Mouse (Mus musculus): ENCODE data around the gene Gm11020. TPM values are rescaled to one million over a fixed set of nuclear protein-coding genes. Genes with fewer than 3 reads are reported as not detected.

Gene Gm11020
- total and polyA plus RNA-seq, 3 experiments: not detected

DNA sequence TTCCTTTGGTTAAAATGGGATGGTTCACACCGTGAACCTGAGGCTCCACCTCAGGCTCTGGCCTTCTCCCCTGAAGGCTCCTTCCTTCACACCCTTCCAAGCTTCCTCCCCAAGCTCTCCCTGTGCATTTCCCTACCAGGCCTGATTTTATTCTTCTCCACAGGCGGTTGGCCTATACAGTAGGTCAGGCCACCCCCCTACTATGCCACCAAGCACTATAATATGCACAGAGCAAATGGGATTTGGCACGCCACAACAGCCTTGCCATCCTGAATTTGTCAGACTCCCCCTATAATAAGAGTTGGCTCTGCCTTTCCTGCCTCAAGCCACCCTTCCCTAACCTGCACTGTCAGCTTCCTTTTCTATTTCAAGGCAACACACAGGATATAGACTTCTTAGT is 37.3 kb downstream of the Gm11020 start:
- no peak for TF ChIP-seq UBTF (IDR thresholded peaks at IDR 0.05; ENCODE audit: borderline replicate concordance, insufficient read depth, low read depth, low read length)
- TF ChIP-seq JUND (IDR thresholded peaks at IDR 0.05; ENCODE audit: low read depth, low read length): no peak
- no peak for TF ChIP-seq ZNF384 (IDR thresholded peaks at IDR 0.05; ENCODE audit: low read depth, low read length)
- TF ChIP-seq TBP (IDR thresholded peaks at IDR 0.05; ENCODE audit: low read depth, low read length): no peak
- no peak for TF ChIP-seq MXI1 (IDR thresholded peaks at IDR 0.05; ENCODE audit: low read depth, low read length)
- no peak overlapping the region for H3K4me3 ChIP-seq (ENCODE audit: control insufficient read depth in 1 of 2, insufficient read depth in 1 of 2, low read depth in 2 of 2, low read length in 2 of 2)
- no peaks in the 10 kb centered on the region for H3K27me3 ChIP-seq (ENCODE audit: control insufficient read depth in 1 of 2, insufficient read depth in 2 of 2, low read length in 2 of 2)

DNA sequence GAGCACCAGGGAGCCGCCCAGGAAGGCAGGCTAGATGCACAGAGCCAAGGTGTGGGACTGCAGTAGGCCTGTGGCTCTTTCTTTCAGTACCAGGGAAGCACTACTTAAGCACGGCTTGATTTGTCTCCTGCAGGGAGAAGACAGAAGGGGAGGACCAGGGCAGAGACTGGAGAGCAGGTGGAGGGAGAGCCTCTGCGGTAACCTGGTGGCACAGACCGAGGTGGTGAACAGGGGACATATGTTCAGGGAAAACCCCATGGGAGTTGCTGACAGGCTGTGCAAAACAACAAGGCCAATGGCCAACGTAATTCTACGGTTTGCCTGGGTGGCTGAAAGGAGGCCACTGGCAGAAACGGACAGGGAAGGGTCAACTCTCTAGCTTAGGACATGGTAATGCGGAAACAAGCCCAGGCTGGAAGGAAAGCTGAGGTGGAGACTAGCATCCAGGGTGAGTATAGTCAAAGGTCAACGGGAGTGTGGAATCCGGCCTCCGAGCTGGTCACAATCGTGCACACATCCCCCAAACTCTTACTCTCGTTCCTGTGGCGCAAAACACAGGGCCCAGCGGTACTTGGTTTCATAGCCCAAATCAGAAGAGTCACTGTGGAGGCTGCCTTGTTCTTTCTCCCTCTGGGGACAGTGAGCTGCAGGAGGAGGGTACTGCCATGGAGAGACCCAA is 38.5 kb downstream of the Gm11020 start:
- no peaks in the 10 kb centered on the region for H3K27me3 ChIP-seq (ENCODE audit: control insufficient read depth in 1 of 2, insufficient read depth in 2 of 2, low read length in 2 of 2)
- H3K4me1 ChIP-seq (ENCODE audit: control insufficient read depth in 1 of 2, insufficient read depth in 2 of 2, low read length in 2 of 2): no peaks in the 10 kb centered on the region
- no peaks in the 10 kb centered on the region for H3K9me3 ChIP-seq (replicated peaks; ENCODE audit: insufficient read depth, low read length)
- no peak for DNase-seq (ENCODE audit: low read depth, low spot score)
- no peaks in the 10 kb centered on the region for H3K36me3 ChIP-seq (ENCODE audit: control insufficient read depth in 1 of 2, insufficient read depth in 2 of 2, low read length in 2 of 2)
- no peak overlapping the region for H3K27ac ChIP-seq (ENCODE audit: control insufficient read depth, low read depth, low read length)
- no peak for TF ChIP-seq ZC3H11A (IDR thresholded peaks at IDR 0.05; ENCODE audit: low read depth, low read length)
- no peak overlapping the region for H3K4me3 ChIP-seq (ENCODE audit: control insufficient read depth in 1 of 2, insufficient read depth in 1 of 2, low read depth in 2 of 2, low read length in 2 of 2)
- no peaks in the 10 kb centered on the region for H3K79me2 ChIP-seq (ENCODE audit: control insufficient read depth, insufficient read depth, low read length, poor library complexity)
- no peak overlapping the region for H3K9ac ChIP-seq (ENCODE audit: control insufficient read depth, low read depth, low read length, poor library complexity, severe bottlenecking)

More for the DNA sequence above, 37.3 kb downstream of the Gm11020 start:
- H3K79me2 ChIP-seq (ENCODE audit: control insufficient read depth, insufficient read depth, low read length, poor library complexity): no peaks in the 10 kb centered on the region
- no peak overlapping the region for H3K27ac ChIP-seq (ENCODE audit: control insufficient read depth, low read depth, low read length)
- H3K4me1 ChIP-seq (ENCODE audit: control insufficient read depth in 1 of 2, insufficient read depth in 2 of 2, low read length in 2 of 2): no peaks in the 10 kb centered on the region
- no peaks in the 10 kb centered on the region for H3K36me3 ChIP-seq (ENCODE audit: control insufficient read depth in 1 of 2, insufficient read depth in 2 of 2, low read length in 2 of 2)
- no peak overlapping the region for H3K9ac ChIP-seq (ENCODE audit: control insufficient read depth, low read depth, low read length, poor library complexity, severe bottlenecking)
- no peak for DNase-seq (ENCODE audit: low read depth, low spot score)
- H3K9me3 ChIP-seq (replicated peaks; ENCODE audit: insufficient read depth, low read length): no peaks in the 10 kb centered on the region

DNA sequence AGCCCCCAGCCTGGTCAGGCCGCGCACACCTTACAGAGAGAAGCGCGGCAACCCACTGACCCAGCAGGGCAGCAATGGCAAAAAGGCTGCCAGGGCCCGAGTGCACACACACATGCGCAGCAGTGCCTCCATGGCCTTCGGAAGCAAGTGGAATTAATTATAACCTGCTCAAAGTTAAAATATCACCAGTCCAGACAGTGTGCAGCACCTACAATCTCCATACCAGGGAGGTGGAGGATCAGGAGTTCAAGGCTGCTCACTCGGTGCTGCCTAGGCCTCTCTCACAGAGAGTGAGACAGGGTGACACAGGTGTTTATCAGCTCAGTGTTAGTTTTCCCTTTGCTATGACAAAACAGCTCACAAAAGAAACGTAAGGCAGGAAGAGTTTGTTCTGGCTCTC is 44.3 kb downstream of the Gm11020 start:
- DNase-seq (ENCODE audit: low read depth, low spot score): no peak
- Histone ChIP-seq H3K27ac (ENCODE audit: control insufficient read depth, low read depth, low read length) (no peak overlapping the region), H3K4me3 (ENCODE audit: control insufficient read depth in 1 of 2, insufficient read depth in 1 of 2, low read depth in 2 of 2, low read length in 2 of 2) (no peak overlapping the region), H3K36me3 (ENCODE audit: control insufficient read depth in 1 of 2, insufficient read depth in 2 of 2, low read length in 2 of 2) (no peaks in the 10 kb centered on the region), H3K79me2 (ENCODE audit: control insufficient read depth, insufficient read depth, low read length, poor library complexity) (no peaks in the 10 kb centered on the region), H3K9me3 (replicated peaks; ENCODE audit: insufficient read depth, low read length) (no peaks in the 10 kb centered on the region), H3K4me1 (ENCODE audit: control insufficient read depth in 1 of 2, insufficient read depth in 2 of 2, low read length in 2 of 2) (no peaks in the 10 kb centered on the region), H3K9ac (ENCODE audit: control insufficient read depth, low read depth, low read length, poor library complexity, severe bottlenecking) (no peak overlapping the region), H3K27me3 (ENCODE audit: control insufficient read depth in 1 of 2, insufficient read depth in 2 of 2, low read length in 2 of 2) (no peaks in the 10 kb centered on the region)
- TF ChIP-seq KAT2A (conservative IDR thresholded peaks at IDR 0.05; ENCODE audit: low read depth, low read length) (no peak), POLR2AphosphoS5 (IDR thresholded peaks at IDR 0.05; ENCODE audit: borderline replicate concordance, low read depth, low read length) (no peak), ZNF384 (IDR thresholded peaks at IDR 0.05; ENCODE audit: low read depth, low read length) (no peak), ELF1 (IDR thresholded peaks at IDR 0.05; ENCODE audit: low read depth, low read length) (no peak), NRF1 (IDR thresholded peaks at IDR 0.05; ENCODE audit: insufficient read depth, low read depth, low read length, poor library complexity, severe bottlenecking) (no peak), POLR2A (IDR thresholded peaks at IDR 0.05; ENCODE audit: control insufficient read depth in 1 of 2, insufficient read depth in 1 of 2, low read depth in 1 of 2, low read length in 2 of 2, poor library complexity in 1 of 2) (no peak), EP300 (IDR thresholded peaks at IDR 0.05; ENCODE audit: low read depth in 1 of 2, low read length in 2 of 2) (no peak), CHD2 (IDR thresholded peaks at IDR 0.05; ENCODE audit: low read length) (no peak), MYC (IDR thresholded peaks at IDR 0.05; ENCODE audit: low read depth, low read length) (no peak), MXI1 (IDR thresholded peaks at IDR 0.05; ENCODE audit: low read depth, low read length) (no peak), E2F4 (IDR thresholded peaks at IDR 0.05; ENCODE audit: borderline replicate concordance, low read depth, low read length) (no peak), MEF2A (IDR thresholded peaks at IDR 0.05; ENCODE audit: extremely low read depth, insufficient replicate concordance, low read depth, low read length, poor library complexity, severe bottlenecking) (no peak), SMC3 (IDR thresholded peaks at IDR 0.05; ENCODE audit: low read depth, low read length) (no peak)
